Mouse (Mus musculus): ENCODE results near the gene Cdca7. TPM values are rescaled to one million over a fixed set of nuclear protein-coding genes. Genes with fewer than 3 reads are reported as not detected.

The Cdca7 gene
- 1 to 10 TPM; 6.6 to 9.0 TPM for total RNA-seq (2021)

GRCm38 (mm10) chr2:72475797-72476485 is at the start of gene Cdca7:
TSS of gene Cdca7 (plus strand) at chr2:72476159.
- peak; percentile 29 to 51 for DNase-seq (ENCODE audit: extremely low spot score in 1 of 2, low spot score in 1 of 2)

- DNase-seq (ENCODE audit: extremely low spot score in 1 of 2, low spot score in 1 of 2) = no peak
Observed at GRCm38 (mm10) chr2:72426776-72427175, 49.2 kb upstream of the Cdca7 start.

- no peak for DNase-seq (ENCODE audit: extremely low spot score in 1 of 2, low spot score in 1 of 2)
Observed at GRCm38 (mm10) chr2:72427288-72427687, 48.7 kb upstream of the Cdca7 start.

GRCm38 (mm10) chr2:72438941-72439533 is 36.9 kb upstream of the Cdca7 start:
- DNase-seq (ENCODE audit: extremely low spot score in 1 of 2, low spot score in 1 of 2) = no peak

GRCm38 (mm10) chr2:72441010-72441409 is 34.9 kb upstream of the Cdca7 start:
- DNase-seq (ENCODE audit: extremely low spot score in 1 of 2, low spot score in 1 of 2) = no peak

GRCm38 (mm10) chr2:72442825-72443224 is 33.1 kb upstream of the Cdca7 start:
- DNase-seq (ENCODE audit: extremely low spot score in 1 of 2, low spot score in 1 of 2) = no peak

- DNase-seq (ENCODE audit: extremely low spot score in 1 of 2, low spot score in 1 of 2) = no peak
Observed at GRCm38 (mm10) chr2:72443960-72444359, 32.0 kb upstream of the Cdca7 start.

- DNase-seq (ENCODE audit: extremely low spot score in 1 of 2, low spot score in 1 of 2) = no peak
Observed at GRCm38 (mm10) chr2:72446106-72446505, 29.9 kb upstream of the Cdca7 start.

- no peak for DNase-seq (ENCODE audit: extremely low spot score in 1 of 2, low spot score in 1 of 2)
Observed at GRCm38 (mm10) chr2:72446615-72447014, 29.3 kb upstream of the Cdca7 start.

GRCm38 (mm10) chr2:72453563-72453962 is 22.4 kb upstream of the Cdca7 start:
- DNase-seq (ENCODE audit: extremely low spot score in 1 of 2, low spot score in 1 of 2) = no peak

GRCm38 (mm10) chr2:72456189-72456588 is 19.8 kb upstream of the Cdca7 start:
- no peak for DNase-seq (ENCODE audit: extremely low spot score in 1 of 2, low spot score in 1 of 2)

GRCm38 (mm10) chr2:72464376-72465014 is 11.5 kb upstream of the Cdca7 start:
- no peak for DNase-seq (ENCODE audit: extremely low spot score in 1 of 2, low spot score in 1 of 2)

GRCm38 (mm10) chr2:72467604-72468003 is 8.4 kb upstream of the Cdca7 start:
- no peak for DNase-seq (ENCODE audit: extremely low spot score in 1 of 2, low spot score in 1 of 2)

- no peak for DNase-seq (ENCODE audit: extremely low spot score in 1 of 2, low spot score in 1 of 2)
Observed at GRCm38 (mm10) chr2:72471415-72472070, 4.4 kb upstream of the Cdca7 start.

GRCm38 (mm10) chr2:72474531-72475287 is 1.2 kb upstream of the Cdca7 start:
- no peak for DNase-seq (ENCODE audit: extremely low spot score in 1 of 2, low spot score in 1 of 2)

GRCm38 (mm10) chr2:72475423-72475796 is 549 bp upstream of the Cdca7 start:
- DNase-seq (ENCODE audit: extremely low spot score in 1 of 2, low spot score in 1 of 2) = no peak

- peak in 1 of 2 experiments; percentile 4 for DNase-seq (ENCODE audit: extremely low spot score in 1 of 2, low spot score in 1 of 2)
Observed at GRCm38 (mm10) chr2:72476486-72477211, 690 bp downstream of the Cdca7 start.

- DNase-seq (ENCODE audit: extremely low spot score in 1 of 2, low spot score in 1 of 2) = no peak
Observed at GRCm38 (mm10) chr2:72477221-72477620, 1.3 kb downstream of the Cdca7 start.

- no peak for DNase-seq (ENCODE audit: extremely low spot score in 1 of 2, low spot score in 1 of 2)
Observed at GRCm38 (mm10) chr2:72478176-72478575, 2.2 kb downstream of the Cdca7 start.

- no peak for DNase-seq (ENCODE audit: extremely low spot score in 1 of 2, low spot score in 1 of 2)
Observed at GRCm38 (mm10) chr2:72478921-72479320, 3.0 kb downstream of the Cdca7 start.
